Comparison of ENCODE assay signal across 19 mouse cellular contexts in the genomic region with DNA sequence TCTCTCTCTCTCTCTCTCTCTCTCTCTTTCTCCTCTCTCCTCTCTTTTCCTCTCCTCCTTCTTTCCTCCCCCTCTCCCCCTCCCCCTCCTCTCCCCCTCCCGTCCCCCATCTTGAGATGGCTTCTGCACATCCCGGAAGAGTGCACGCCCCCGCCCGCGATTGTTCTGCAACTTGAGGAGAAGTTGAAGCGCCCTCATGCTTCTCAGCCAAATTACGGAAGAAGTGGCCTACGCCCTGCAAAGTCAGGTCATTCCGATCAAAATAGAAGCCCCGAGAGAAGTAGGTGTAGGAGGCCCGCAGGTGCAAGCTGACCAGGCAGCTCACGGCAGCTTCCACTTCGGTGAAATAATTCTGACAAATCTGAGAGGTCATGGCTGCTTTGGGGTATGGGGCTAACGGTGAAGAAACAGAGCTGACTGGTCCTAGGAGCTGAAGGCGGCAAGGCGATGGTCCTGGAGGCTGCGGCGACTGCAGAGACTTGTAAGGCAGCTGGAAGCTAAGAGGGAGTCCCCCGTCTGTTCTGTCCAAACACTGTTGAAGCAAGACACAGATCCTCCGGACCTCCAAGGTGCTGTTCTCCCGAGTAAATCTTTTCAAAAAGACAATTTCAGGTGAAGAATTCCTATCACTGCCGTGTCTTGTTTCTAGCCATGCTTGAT. TPM values are rescaled to one million over a fixed set of nuclear protein-coding genes. Genes with fewer than 3 reads are reported as not detected.
A peak's percentile ranks its signal among the peaks of the same experiment; 100 is the strongest.
DNase-seq lines count a peak whose midpoint lies in the region; ATAC-seq lines count a peak whose summit lies in the region.
"Had no signal": no experiment of that assay in that cellular context is flagged by ENCODE, and none has a peak within 500 bp of the region (broad histone marks: within the 10 kb centered on the region; RNA-seq: fewer than 3 reads in every experiment).

No protein-coding gene starts in this region.

- ATAC-seq in CD4-positive, CD25-positive, alpha-beta regulatory T cell, adult 4 months = no peak
- ATAC-seq: forebrain, embryonic 14.5 days; forebrain, postnatal 0 days; intestine, postnatal 0 days had no signal

- DNase-seq in CD4-positive, CD25-positive, alpha-beta regulatory T cell, adult 2 months (ENCODE audit: low read depth, low spot score) = peak; percentile 12
- DNase-seq in heart, adult 11 months = peak; percentile 76
- no peak for DNase-seq in heart, postnatal 10 days
- peak; percentile 84 for DNase-seq in ES-CJ7 (ENCODE audit: low read depth, low spot score)
- peak; percentile 82 for DNase-seq in ZHBTc4 (ENCODE audit: low read depth, low spot score)
- no peak for DNase-seq in adrenal gland, adult (ENCODE audit: inconsistent age in 2 of 2, low spot score in 1 of 2)
- DNase-seq in adrenal gland, postnatal 25 days = no peak
- DNase-seq: adrenal gland, adult 8-10 months; cerebellum, adult 18-20 months; cerebellum, adult 9-10 months; cerebellum, postnatal 14 days; forebrain, postnatal 0 days; gastrocnemius, postnatal 25 days; kidney, adult 2 months had no signal

- intact Hi-C loops in heart, postnatal 10 days (cut with DNase I) = no loop called here

RNA-seq across cellular contexts. Expression of gene Jkamp, which starts 30.4 kb away (rescaled TPM):
- 10 to 100 TPM; 32.3 to 32.7 TPM for polyA plus RNA-seq in CD4-positive, CD25-positive, alpha-beta regulatory T cell, adult 4 months (2017; shearing (Covaris generic))
- total RNA-seq in heart, postnatal 10 days (2021) = 10 to 100 TPM; 28.2 to 34.6 TPM
- 56.6 and 61.6 TPM in 2 replicates for total RNA-seq in adrenal gland, postnatal 25 days (2021)

RNA-seq across cellular contexts. Expression of gene L3hypdh, which starts 30.6 kb away (rescaled TPM):
- under 1 TPM in 1 of 2 experiments, not detected in 1; 0.27 TPM for polyA plus RNA-seq in CD4-positive, CD25-positive, alpha-beta regulatory T cell, adult 4 months (2017; shearing (Covaris generic))
- 10 to 100 TPM; 10.3 to 13.8 TPM for total RNA-seq in heart, postnatal 10 days (2021)
- total RNA-seq in adrenal gland, postnatal 25 days (2021) = 20.2 and 25.5 TPM in 2 replicates

RNA-seq across cellular contexts. Expression of gene Gpr135, which starts 44.9 kb away (rescaled TPM):
- under 1 TPM in 1 of 2 experiments, not detected in 1; 0.27 TPM for polyA plus RNA-seq in CD4-positive, CD25-positive, alpha-beta regulatory T cell, adult 4 months (2017; shearing (Covaris generic))
- under 1 TPM; 0.64 to 0.79 TPM for total RNA-seq in heart, postnatal 10 days (2021)
- 2.5 and 3.0 TPM in 2 replicates for total RNA-seq in adrenal gland, postnatal 25 days (2021)
- total RNA-seq: common myeloid progenitor, adult 5-6 weeks; hematopoietic stem cell, adult 5-6 weeks had no signal

Comparison
In these comparisons a context has a peak if more than half of its experiments do, and no peak if none do; other contexts are left out.
1. DNase-seq: peak in CD4-positive, CD25-positive, alpha-beta regulatory T cell, adult 2 months (single experiment), heart, adult 11 months (single experiment), ES-CJ7 (single experiment) and ZHBTc4 (single experiment); none in heart, postnatal 10 days (0 of 2), adrenal gland, adult (0 of 2) and adrenal gland, postnatal 25 days (single experiment).